Mouse (Mus musculus) adrenal gland, postnatal 10 days (tissue): ENCODE data around the gene Wscd1. TPM values are rescaled to one million over a fixed set of nuclear protein-coding genes. Genes with fewer than 3 reads are reported as not detected.
A peak's percentile ranks its signal among the peaks of the same experiment; 100 is the strongest.
"Not testable (repeated sequence)": the region's sequence is repeated elsewhere in the genome, so short reads cannot be mapped to it uniquely, and the experiment has no call there.

Experiments used
- DNase-seq: peaks from one replicate; pipeline ENCODE4 v3.0.0; 2021; ENCODE audit warnings: mixed read lengths
- total RNA-seq, 2 experiments: library from RNA; stranded (reverse); gene quantifications; 2 replicates each; pipeline ENCODE4 v1.2.3; 2021

The Wscd1 gene
- total RNA-seq, 2 experiments from 2014 or later = 6.7 to 10.0 TPM

DNA sequence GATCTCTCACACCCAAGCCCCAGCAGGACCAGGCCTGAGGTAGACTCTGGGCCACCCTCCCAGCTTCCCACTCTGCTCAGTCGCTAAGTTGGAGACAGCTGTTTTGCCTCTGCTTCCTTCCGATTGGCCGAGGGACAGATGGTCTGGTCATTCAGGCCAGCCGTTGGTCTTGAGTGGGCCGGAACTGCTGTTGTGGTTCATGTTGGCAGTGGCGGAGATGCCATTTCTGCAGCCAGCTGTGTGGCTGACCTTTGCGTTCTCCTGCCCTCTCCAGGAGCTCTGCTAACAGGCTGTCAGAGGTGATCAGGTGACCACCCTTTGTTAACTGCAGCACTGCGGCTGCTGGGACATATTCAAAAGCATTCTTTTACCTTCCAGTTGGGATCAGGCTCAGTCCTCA, 20.0 kb downstream of the Wscd1 start:
- DNase-seq = no peak

DNA sequence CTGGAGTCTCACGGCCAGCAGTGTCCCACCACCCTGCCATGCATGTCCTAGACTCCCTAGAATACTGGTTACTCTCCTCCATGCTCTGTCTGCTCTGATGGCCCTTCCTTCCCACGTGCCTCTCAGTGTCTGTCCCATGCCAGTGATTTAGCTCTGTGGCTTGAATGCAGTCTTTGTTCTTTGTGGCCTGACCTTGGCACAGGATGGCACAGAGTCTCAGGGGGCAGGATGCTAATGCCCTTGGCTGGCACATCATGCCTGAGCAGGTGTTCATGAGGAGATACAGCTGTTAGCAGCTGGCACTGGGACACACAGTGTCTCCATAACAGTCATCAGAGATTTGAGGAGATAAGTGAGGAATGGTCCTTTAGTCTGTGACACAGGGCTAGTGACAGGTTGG, 20.8 kb downstream of the Wscd1 start:
- DNase-seq = no peak

DNA sequence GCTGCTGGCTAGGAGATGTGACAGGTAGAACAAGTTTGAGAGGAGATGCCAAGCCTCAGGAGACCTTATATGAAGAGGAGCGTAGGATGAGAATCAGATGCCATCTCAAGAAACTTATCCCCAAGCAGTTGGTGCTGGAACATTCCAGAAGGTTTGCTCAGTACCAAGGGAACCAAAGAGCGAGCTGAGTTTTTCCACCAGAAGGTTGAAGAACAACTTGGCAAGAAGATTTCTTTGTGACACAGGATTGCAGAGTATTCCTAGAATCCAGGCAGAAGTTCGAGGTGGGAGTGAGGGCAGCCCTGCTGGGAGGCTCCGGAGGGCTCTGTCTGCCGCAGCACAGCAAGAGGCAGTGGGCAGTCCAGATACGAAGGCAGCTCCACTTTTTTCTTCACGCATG, 21.4 kb downstream of the Wscd1 start:
- DNase-seq = no peak

DNA sequence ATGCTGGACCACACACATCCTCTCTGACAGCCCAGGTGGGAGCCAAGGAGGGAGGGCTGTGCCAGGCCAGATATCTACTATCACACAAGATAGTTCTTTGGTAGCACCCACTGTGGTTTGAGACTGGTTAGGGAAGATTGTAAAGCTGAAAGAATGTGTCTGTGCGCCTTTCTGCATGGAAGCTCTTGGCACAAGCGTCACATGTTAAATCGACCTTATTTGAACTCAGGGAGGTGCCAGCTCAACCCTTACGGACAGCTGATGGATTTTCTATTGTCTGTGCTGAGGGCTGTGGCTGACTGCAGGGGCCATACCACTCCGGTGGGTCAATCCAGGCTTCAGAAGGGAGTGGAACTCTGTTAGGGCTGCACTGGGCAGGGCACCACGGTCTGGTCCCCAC, 22.3 kb downstream of the Wscd1 start:
- no peak for DNase-seq

DNA sequence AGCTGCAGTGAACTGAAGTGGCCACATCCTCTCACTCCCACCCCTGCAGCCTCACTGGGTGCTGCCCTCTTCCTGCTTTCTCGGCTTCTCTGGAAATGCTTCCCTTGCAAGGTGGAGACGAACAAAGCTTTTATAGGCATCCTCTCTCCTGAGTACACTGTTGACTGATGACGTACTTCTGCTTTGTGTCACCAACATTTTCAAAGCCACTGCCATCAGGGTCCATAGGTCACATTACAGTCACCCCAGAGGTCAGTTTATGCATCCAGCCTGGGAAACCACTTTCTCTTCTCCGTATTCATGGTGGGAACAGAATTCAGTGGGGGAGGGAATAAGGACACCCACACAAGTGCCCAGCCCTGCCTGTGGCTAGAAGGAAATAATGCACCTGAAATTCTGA, 23.1 kb downstream of the Wscd1 start:
- DNase-seq = no peak

DNA sequence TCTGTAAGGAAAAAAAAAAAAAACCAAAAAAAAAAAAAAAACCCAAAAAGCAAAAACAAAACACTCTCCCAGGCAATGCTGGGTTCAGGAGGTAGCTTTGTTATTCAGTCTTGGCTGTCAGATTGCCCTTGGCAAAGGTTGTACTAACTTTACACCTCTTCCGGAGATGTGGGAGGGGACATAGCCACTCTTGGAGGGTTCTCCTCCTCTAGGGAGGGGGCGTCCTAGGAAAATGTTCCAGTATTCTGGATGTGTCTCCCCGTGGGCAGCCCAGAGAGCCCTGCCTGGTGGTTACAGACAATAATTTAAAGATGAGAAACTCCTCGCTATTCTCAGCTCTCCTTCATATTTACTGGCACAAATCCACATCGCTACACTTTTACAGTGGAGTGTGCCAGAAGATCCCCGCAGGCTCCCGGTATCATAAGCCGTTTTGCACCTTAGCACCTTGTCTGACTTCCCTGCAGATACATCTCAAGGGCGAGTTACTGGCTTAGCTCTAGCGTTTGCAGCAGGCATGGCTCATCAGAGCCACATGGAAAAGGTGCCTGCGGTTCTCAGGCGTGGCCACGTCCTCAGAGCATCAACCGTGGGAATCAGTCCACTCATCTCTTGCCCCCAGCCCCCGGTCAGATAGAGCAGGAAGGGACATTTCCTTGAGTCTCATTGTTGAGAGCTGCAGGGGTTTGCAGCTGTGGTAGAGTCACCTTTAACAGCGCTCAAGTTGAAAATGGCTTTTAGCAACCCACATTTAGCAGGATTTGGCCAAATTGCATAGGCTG, 24.5 kb downstream of the Wscd1 start:
- DNase-seq = no peak

DNA sequence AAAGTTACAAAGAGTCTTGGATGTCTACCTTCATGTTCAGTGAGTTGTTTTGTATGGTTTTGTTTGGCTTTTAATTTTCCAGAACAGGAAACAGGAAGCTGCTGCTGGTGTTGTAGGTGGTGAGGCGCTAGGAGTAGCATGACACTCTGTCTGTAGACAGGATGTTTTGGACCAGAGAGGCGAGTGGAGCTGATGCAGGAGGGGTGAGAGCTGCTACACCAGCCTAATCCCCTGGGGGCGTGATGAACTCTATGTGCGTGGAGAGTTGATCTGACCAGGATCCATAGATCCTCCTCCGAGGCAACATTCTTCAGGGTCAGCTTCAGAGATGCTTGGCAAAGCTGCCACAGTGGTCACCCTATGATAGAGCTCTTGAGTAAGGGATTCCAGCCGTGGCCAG, 25.3 kb downstream of the Wscd1 start:
- DNase-seq = peak; percentile 18

DNA sequence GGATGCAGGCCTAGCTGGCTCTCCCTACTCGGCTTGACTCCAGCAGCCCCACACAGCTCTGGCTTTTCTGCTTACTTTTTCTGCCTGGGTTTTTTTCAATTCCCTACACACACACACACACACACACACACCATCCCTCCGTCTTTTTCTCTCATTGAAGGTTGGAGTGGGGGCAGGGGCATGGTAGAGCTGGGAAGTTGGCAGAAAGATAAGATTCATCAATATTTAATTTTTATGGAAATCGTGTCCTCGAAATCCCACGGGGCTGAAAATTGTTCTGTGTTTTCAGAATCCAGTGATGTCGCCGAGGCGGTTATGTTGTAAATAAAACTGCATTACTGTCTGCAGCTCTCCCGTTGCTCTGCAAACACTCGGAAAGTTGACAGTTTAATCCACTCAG, 29.9 kb downstream of the Wscd1 start:
- DNase-seq = no peak

DNA sequence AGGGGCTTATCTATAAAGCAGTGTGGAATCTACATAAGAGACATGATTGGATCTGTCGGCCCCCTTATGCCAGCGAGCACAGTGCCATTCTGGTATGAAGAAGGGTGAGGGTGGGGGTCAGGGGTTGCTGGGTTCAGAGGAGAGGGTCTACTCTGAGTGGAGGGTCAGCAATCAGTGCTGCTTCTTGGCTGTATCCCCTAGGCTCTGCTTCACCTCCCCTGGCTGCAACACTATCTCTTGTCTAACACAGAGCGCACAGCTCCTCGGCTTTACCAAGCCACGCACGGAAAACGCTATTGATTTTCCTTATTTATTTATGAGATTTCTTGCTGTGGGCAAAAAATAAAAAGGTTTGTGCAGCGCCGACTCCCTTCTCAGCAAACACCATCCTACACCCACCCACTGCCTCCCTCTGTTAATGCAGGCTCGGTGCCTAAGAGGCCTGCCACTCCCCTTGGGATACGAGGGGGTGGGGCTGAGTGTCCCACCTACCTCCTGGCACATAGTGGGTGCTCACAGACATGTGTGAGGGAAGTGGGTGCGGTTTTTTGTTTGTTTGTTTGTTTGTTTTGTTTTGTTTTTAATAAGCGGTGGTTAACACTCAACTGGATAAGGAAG, 32.1 kb downstream of the Wscd1 start:
- no peak for DNase-seq

DNA sequence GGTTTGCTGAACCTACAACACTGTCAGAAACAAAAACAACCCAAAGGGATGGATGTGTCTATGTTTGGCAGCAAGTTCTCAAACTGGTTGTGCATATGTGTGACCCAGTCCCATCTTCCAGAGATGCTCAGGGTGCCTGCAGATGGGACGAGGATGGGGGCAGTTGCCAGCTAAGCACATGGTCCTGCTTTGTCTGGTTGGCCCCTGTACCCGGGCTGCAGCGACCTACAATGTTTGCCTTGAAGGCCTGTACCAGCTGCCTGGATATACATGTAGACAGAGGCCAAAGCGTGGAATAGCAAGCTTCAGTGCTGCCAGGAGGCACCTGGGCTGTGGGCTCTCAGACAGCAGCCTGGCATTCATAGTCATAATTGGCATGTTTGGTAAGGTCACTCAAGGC, 35.8 kb downstream of the Wscd1 start:
- DNase-seq = no peak

DNA sequence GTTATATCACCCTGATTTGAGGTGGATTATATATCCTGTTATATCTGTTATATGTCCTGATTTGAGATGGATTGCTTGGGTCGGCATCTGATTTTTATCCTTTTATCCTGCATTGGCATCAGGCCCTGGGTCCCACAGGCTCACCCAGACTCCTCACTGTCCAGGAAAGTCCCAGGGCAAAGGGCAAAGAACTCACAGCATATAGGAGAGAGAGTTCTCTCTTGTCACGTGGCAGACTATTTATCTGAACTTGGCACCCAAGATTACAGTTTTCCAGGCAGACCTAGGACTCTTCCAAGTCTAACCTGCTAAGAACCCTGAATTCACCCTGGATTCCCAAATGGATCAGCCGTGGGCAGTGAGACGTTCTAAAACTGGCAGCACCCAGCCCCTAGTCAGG, 38.5 kb downstream of the Wscd1 start:
- DNase-seq = no peak

DNA sequence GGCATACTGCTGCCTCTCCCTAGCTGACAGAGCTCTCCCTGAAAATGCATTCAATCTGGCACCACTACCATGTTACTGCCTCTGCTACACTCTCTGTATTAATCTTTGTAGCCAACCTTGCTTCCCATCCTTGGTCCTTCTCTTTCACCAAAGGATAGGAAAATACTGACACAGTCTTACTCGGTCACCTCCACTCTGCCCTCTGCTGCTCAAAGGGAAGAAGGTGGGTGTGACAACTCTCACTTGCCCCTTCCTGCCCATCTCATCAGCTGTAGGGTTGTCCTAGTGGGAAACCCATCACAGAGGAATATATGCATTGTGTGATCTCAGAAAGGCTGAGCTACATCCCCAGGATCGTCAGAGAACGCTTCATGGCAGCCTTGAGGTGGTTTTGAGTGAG, 40.5 kb downstream of the Wscd1 start:
- peak; percentile 11 for DNase-seq

DNA sequence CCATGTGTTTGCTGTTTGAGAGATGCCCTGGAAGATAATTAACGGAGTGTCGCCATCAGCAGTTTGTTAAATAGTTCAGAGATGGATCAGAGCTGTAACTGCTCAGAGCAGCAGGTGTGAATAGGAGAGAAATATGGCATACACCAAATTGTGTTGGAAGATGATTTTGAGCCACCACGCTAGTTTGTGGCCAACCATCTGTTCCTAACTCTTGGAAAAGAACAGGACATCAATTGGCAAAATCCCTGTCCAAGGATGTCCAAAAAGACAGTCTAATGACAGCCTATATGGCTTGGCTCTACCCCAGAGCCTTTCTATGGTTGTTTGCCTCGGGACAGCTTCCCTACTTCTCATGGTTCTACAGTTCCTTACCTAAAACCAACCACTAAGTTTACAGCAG, 49.5 kb downstream of the Wscd1 start:
- no peak for DNase-seq

DNA sequence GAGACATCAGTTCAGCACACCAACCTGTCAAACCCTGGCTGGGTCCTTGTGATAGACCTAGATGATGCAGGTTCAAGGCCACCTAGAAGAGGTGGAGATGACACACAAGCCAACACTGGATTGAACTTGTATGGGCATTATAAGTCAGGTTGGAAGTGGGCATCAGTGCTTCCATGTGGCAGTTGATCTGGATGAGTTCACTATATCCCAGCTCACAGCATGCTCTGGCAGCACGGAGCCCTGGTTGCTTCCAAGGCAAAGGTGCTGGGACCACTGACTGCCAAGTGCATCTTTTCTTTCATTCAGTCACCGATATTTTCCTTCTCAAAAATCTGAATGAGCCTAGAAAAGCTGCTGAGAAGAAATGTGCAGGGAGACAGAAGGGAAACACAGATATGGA, 58.8 kb downstream of the Wscd1 start:
- no peak for DNase-seq

DNA sequence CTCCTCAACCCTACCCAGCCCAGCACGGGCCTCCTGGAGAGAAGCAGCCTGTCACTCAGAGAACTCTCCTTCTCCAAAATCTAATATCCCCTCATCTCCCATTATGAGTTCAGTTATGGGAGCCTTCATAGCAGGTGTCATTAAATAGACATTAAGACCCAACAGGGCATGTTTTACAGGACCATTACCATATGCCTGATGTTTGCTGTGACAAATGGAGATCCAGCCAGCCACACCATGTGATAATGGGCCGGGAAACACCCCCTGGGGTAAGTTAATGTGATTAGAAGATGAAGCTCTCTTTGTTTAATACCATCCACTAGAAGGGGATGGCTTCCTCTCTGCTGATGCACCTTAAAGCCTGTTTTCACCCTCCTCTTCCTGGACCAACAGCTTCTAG, 62.1 kb downstream of the Wscd1 start:
- no peak for DNase-seq

DNA sequence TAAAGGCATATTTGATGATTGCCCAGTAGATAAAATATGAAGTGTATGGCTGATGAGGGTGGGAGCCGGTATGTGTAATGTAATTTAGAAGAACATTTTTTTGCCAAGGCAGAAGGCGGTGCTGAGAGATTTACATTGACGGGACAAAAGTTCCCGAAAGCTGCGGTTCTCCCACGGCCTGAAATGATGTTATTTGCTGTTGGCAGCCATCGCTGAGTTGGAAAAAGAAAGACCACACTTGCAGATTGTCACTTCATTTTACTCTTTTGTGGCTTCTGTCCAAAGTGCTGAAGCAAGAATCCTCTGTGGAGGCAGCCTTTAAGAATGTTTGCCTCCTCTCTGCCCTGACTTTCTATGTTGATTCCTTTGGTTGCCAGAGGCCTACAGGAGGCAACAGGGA, 63.2 kb downstream of the Wscd1 start:
- DNase-seq = no peak

DNA sequence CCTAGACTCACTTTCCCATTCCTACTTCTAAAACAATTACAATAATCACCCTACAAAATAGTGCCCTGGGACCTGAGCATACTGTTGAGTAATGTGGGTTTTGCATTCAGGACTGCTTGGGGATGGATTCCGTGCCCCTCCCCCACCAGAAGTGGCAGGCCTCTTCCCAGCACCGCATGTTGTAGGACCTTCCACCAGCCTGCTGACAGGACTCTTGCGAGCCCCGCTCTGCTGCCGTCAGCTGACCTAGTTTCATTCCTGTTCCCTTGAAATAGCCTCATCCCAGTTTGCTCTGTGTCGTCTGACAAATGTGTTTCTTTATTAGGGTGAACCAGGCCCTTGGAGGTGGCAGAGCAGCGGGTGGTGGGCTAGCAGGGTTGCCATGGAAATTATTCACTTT, 64.8 kb downstream of the Wscd1 start:
- no peak for DNase-seq

DNA sequence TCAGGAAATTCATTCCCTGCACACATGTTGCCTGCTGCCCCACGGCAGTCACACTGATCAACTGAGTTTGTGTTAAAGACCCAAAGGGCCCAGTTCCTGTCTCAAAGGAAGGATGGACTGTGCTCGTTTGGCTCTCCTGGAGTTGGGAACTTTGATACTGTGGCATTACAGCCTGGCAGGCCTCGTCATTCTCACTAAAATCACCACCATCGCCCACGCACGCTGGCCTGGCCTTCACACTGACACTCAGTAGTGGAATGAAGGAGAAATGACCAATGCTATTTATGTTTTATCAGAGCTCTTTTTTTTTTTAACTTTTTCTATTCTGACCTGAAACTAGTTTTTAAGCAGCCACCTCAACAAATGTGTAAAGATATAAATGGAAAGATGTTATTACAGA, 65.6 kb downstream of the Wscd1 start:
- peak; percentile 8 for DNase-seq

DNA sequence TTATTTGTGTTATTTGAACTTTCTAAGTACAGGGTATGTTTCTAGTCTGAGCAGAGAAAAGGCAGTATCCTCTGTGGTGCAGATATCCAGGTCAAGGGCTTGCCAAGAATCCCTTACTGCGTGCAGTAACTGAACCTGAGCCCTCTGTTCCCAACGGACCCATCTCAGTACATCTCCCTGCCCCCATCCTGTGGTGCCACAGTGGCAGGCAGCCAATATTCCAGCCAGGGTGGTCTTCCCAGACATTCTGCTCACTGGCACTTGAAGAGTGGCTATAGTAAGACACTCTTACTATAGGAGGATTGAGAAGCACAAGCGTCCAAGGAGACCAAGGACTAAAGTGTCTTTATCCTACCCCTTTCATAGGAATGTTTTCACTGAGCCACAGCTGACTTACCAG, 67.2 kb downstream of the Wscd1 start:
- DNase-seq = peak; percentile 39

DNA sequence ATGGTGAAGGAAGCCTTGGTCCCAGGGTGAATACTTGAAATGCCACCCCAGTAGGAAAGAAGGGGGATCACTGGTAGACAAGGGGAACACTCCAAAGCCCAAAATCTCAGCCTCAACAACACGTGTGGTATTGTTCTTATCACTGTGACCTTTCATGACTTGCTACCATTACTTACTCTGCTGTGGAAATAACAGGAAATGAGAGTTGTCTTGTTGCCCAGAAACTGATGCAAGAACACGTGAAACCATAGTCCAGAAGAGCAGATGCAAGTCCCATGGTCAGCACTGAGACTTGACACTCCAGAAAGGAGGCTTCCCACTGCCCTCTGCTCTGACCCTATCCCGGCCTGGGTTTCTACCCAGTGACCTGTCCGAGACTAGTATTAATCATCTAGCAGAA, 67.6 kb downstream of the Wscd1 start:
- peak; percentile 9 for DNase-seq

DNA sequence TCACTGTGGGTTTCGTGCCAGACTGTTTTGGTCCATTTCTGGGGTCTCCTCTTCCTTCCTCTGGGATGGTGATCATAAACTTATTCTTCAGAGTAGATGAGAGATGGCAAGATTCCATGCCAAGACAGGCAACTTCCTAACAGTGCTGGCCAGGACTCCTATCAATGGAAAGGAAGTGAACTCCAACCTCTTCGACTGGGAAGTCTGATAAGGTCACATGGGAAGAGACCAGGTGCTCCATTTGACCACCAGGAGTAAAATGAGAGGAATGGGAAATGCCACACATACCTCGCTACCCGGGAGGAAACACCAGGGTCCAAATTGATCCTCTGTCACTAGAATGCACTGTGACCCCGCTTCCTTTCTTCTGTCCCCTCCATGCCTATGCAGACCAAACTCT, 68.4 kb downstream of the Wscd1 start:
- DNase-seq = no peak

DNA sequence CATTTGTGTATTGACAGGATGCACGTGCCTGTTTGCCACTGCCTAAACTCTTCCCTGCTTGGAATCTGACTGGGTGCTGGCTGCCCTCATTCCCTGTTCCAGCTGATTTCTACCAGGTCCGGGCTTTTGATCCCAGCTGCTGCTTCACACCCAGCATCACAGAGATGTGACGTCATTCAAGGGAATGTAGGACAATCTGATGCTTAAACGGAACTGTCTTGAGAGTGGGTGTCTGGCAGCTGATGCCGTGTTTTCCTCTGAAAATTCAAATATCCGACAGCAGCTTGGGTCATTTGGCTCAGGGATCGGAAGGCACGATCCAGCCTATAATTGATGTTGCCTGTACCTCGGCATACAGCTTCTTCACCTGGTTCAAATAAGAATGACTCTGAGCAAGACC, 70.2 kb downstream of the Wscd1 start:
- DNase-seq = no peak

DNA sequence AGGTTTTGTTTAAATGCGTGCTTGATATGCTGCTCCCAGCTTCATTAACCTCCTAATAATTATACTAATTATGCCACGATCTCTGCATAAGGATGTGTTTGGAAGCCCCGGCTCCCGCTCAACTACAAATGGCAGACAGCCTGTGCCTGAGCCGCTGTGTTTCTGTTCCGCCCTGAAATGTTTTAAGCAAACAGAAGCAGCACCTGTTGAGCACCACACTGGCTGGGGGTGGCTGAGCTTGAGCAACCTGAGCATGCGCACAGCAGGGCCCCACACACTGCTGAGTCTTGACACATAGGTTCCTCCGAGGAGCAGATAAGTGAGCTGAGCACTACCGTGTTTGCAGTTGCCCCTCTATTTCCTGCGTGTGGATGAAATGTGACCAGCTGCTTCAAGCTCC, 71.1 kb downstream of the Wscd1 start:
- no peak for DNase-seq

DNA sequence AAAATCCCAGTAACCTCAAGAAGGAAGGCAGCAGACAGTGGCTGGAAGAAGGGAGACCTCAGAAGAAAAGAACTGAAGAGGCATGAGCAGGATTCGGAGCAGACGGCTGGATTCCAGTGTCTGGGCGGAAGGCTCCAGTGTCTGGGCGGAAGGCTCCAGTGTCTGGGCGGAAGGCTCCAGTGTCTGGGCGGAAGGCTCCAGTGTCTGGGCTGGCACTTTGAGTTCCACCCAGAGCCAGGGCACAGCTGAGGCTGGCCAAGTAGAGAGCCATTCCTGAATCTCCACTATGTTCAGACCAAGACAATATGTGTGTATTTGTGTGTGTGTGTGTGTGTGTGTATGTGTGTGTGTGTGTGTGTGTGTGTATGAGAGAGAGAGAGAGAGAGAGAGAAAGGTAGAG, 71.8 kb downstream of the Wscd1 start:
- DNase-seq = not testable (repeated sequence)
